Mouse (Mus musculus): ENCODE data around the gene Hnf1a. TPM values are rescaled to one million over a fixed set of nuclear protein-coding genes. Genes with fewer than 3 reads are reported as not detected.

Gene Hnf1a
- polyA plus RNA-seq, 1 experiment = not detected

- peak in 1 of 2 experiments; percentile 25 for DNase-seq (ENCODE audit: extremely low spot score in 1 of 2, low spot score in 1 of 2)
These were observed 68.5 kb downstream of the Hnf1a start for GRCm38 (mm10) chr5:114902413-114902812.

Other genes starting within 250 kb of the Hnf1a start
- gene Ankrd13a, start 196.4 kb downstream of the Hnf1a start, polyA plus RNA-seq (2012; rRNA removed) = 32.8 and 33.0 TPM in 2 replicates
- 48.1 and 49.1 TPM in 2 replicates for gene Git2, start 195.6 kb downstream of the Hnf1a start, polyA plus RNA-seq (2012; rRNA removed)
- gene 1500011B03Rik, start 147.6 kb downstream of the Hnf1a start, polyA plus RNA-seq (2012; rRNA removed) = 223 and 253 TPM in 2 replicates
- gene 4930519G04Rik, start 117.4 kb downstream of the Hnf1a start, polyA plus RNA-seq (2012; rRNA removed) = not detected in 2 replicates
- gene Gm9936, start 112.4 kb downstream of the Hnf1a start, polyA plus RNA-seq (2012; rRNA removed) = 0.25 and 0.40 TPM in 2 replicates
- 8.3 and 8.7 TPM in 2 replicates for gene Oasl2, start 74.2 kb downstream of the Hnf1a start, polyA plus RNA-seq (2012; rRNA removed)
- 0.48 and 0.78 TPM in 2 replicates for gene Oasl1, start 47.9 kb downstream of the Hnf1a start, polyA plus RNA-seq (2012; rRNA removed)
- gene 2210016L21Rik, start 28.9 kb downstream of the Hnf1a start, polyA plus RNA-seq (2012; rRNA removed) = 112 and 115 TPM in 2 replicates
- gene Sppl3, start 40.0 kb upstream of the Hnf1a start, polyA plus RNA-seq (2012; rRNA removed) = 70.2 and 71.3 TPM in 2 replicates
- not detected in 2 replicates for gene Gm10401, start 127.2 kb upstream of the Hnf1a start, polyA plus RNA-seq (2012; rRNA removed)
- 13.1 and 14.9 TPM in 2 replicates for gene Acads, start 148.3 kb upstream of the Hnf1a start, polyA plus RNA-seq (2012; rRNA removed)
- 27.9 and 28.9 TPM in 2 replicates for gene Unc119b, start 163.9 kb upstream of the Hnf1a start, polyA plus RNA-seq (2012; rRNA removed)
- 66.5 and 67.1 TPM in 2 replicates for gene Mlec, start 187.1 kb upstream of the Hnf1a start, polyA plus RNA-seq (2012; rRNA removed)
- gene Cabp1, start 223.3 kb upstream of the Hnf1a start, polyA plus RNA-seq (2012; rRNA removed) = 291 and 354 TPM in 2 replicates